Mouse (Mus musculus): ENCODE data around the gene Tmem131l.

The Tmem131l gene

GRCm38 (mm10) chr3:84039646-84040475 is at the start of gene Tmem131l:
Tmem131l (minus strand) TSS chr3:84040175.
- no peak for TF ChIP-seq GATA4 (IDR thresholded peaks at IDR 0.05; ENCODE audit: insufficient replicate concordance, low read length)

GRCm38 (mm10) chr3:84086921-84087320 is 46.9 kb upstream of the Tmem131l start:
- TF ChIP-seq GATA4 (IDR thresholded peaks at IDR 0.05; ENCODE audit: insufficient replicate concordance, low read length) = no peak

- no peak for TF ChIP-seq GATA4 (IDR thresholded peaks at IDR 0.05; ENCODE audit: insufficient replicate concordance, low read length)
Measured at GRCm38 (mm10) chr3:84086337-84086736, 46.4 kb upstream of the Tmem131l start.

- TF ChIP-seq GATA4 (IDR thresholded peaks at IDR 0.05; ENCODE audit: insufficient replicate concordance, low read length) = no peak
Measured at GRCm38 (mm10) chr3:84085429-84085828, 45.5 kb upstream of the Tmem131l start.

- no peak for TF ChIP-seq GATA4 (IDR thresholded peaks at IDR 0.05; ENCODE audit: insufficient replicate concordance, low read length)
Measured at GRCm38 (mm10) chr3:84081208-84081722, 41.3 kb upstream of the Tmem131l start.

GRCm38 (mm10) chr3:84080074-84080473 is 40.1 kb upstream of the Tmem131l start:
- no peak for TF ChIP-seq GATA4 (IDR thresholded peaks at IDR 0.05; ENCODE audit: insufficient replicate concordance, low read length)

GRCm38 (mm10) chr3:84077505-84077904 is 37.5 kb upstream of the Tmem131l start:
- no peak for TF ChIP-seq GATA4 (IDR thresholded peaks at IDR 0.05; ENCODE audit: insufficient replicate concordance, low read length)

GRCm38 (mm10) chr3:84076543-84077332 is 36.8 kb upstream of the Tmem131l start:
- no peak for TF ChIP-seq GATA4 (IDR thresholded peaks at IDR 0.05; ENCODE audit: insufficient replicate concordance, low read length)

- TF ChIP-seq GATA4 (IDR thresholded peaks at IDR 0.05; ENCODE audit: insufficient replicate concordance, low read length) = no peak
Measured at GRCm38 (mm10) chr3:84075516-84075915, 35.5 kb upstream of the Tmem131l start.

- TF ChIP-seq GATA4 (IDR thresholded peaks at IDR 0.05; ENCODE audit: insufficient replicate concordance, low read length) = no peak
Measured at GRCm38 (mm10) chr3:84074777-84075176, 34.8 kb upstream of the Tmem131l start.

GRCm38 (mm10) chr3:84071641-84072040 is 31.7 kb upstream of the Tmem131l start:
- no peak for TF ChIP-seq GATA4 (IDR thresholded peaks at IDR 0.05; ENCODE audit: insufficient replicate concordance, low read length)

GRCm38 (mm10) chr3:84070811-84071210 is 30.8 kb upstream of the Tmem131l start:
- no peak for TF ChIP-seq GATA4 (IDR thresholded peaks at IDR 0.05; ENCODE audit: insufficient replicate concordance, low read length)

GRCm38 (mm10) chr3:84068831-84069709 is 29.1 kb upstream of the Tmem131l start:
- no peak for TF ChIP-seq GATA4 (IDR thresholded peaks at IDR 0.05; ENCODE audit: insufficient replicate concordance, low read length)

- TF ChIP-seq GATA4 (IDR thresholded peaks at IDR 0.05; ENCODE audit: insufficient replicate concordance, low read length) = no peak
Measured at GRCm38 (mm10) chr3:84065825-84066224, 25.9 kb upstream of the Tmem131l start.

GRCm38 (mm10) chr3:84063369-84063914 is 23.5 kb upstream of the Tmem131l start:
- no peak for TF ChIP-seq GATA4 (IDR thresholded peaks at IDR 0.05; ENCODE audit: insufficient replicate concordance, low read length)
